19 mouse cellular contexts compared by ENCODE assay signal in genomic region chr15:27565626-27566185, GRCm38 (mm10).
DNase-seq lines count a peak whose midpoint lies in the region; ATAC-seq lines count a peak whose summit lies in the region.
"Had no signal": no experiment of that assay in that cellular context is flagged by ENCODE, and none has a peak within 500 bp of the region (broad histone marks: within the 10 kb centered on the region; RNA-seq: fewer than 3 reads in every experiment).

No protein-coding gene starts in this region.

- ATAC-seq in monocyte, adult 5-6 weeks (replicated peaks; ENCODE audit: insufficient number of reproducible peaks, low FRiP score, low TSS enrichment, poor library complexity, severe bottlenecking) = no peak
- ATAC-seq: forebrain, embryonic 13.5 days; liver, embryonic 12.5 days; midbrain, embryonic 15.5 days had no signal

- DNase-seq in cerebellum, adult 9-11 months = peak; percentile 56
- no peak for DNase-seq in cerebellum, postnatal 25 days
- peak; percentile 64 for DNase-seq in gastrocnemius, postnatal 25 days
- no peak for DNase-seq in gastrocnemius, postnatal 4 days (ENCODE audit: low spot score in 2 of 2)
- DNase-seq in right cerebral cortex, adult 2 months (ENCODE audit: low spot score in 2 of 2) = peak; percentile 61 to 66
- no peak for DNase-seq in right cerebral cortex, postnatal 14 days
- peak; percentile 69 for DNase-seq in skeletal muscle tissue, adult 2 months (ENCODE audit: low read depth, low spot score)
- DNase-seq: adrenal gland, postnatal 25 days; B cell, adult 2 months; heart, postnatal 10 days; kidney, adult 2 months; kidney, postnatal 14 days; lung, adult 2 months; spleen, adult 18-20 months; thymus, postnatal 36 days had no signal

Comparison
In these comparisons a context has a peak if more than half of its experiments do, and no peak if none do; other contexts are left out.
1. DNase-seq: peak in cerebellum, adult 9-11 months (single experiment), gastrocnemius, postnatal 25 days (single experiment), right cerebral cortex, adult 2 months (2 of 2) and skeletal muscle tissue, adult 2 months (single experiment); none in cerebellum, postnatal 25 days (0 of 2), gastrocnemius, postnatal 4 days (0 of 2) and right cerebral cortex, postnatal 14 days (single experiment).